Mouse (Mus musculus): ENCODE measurements around the gene Olfr1305. TPM values are rescaled to one million over a fixed set of nuclear protein-coding genes. Genes with fewer than 3 reads are reported as not detected.

The Olfr1305 gene
- not detected for total RNA-seq (2021)
- long read RNA-seq, experiment 1: 0 reads
- long read RNA-seq, experiment 2: 0 reads

- DNase-seq (ENCODE audit: low spot score in 2 of 2): no peak
These were observed at the start of gene Olfr1305 for GRCm38 (mm10) chr2:111877049-111877448. Olfr1305 (minus strand) TSS chr2:111877149.

- no peak for DNase-seq (ENCODE audit: low spot score in 2 of 2)
These were observed 39.2 kb upstream of the Olfr1305 start, which contains the start of gene Olfr1306 for GRCm38 (mm10) chr2:111916171-111916570. Olfr1306 (minus strand) TSS chr2:111916271.

GRCm38 (mm10) chr2:111820240-111820639 lies 56.7 kb downstream of the Olfr1305 start, which contains the start of gene Olfr1303:
Olfr1303 (minus strand) TSS chr2:111820340.
- no peak for DNase-seq (ENCODE audit: low spot score in 2 of 2)

Other genes starting within 250 kb of the Olfr1305 start
- not detected for gene Olfr1298, start 227.9 kb downstream of the Olfr1305 start, total RNA-seq (2021)
- not detected for gene Olfr1299, start 215.7 kb downstream of the Olfr1305 start, total RNA-seq (2021)
- gene Olfr1301, start 126.1 kb downstream of the Olfr1305 start, total RNA-seq (2021): not detected
- gene Olfr1302, start 99.7 kb downstream of the Olfr1305 start, total RNA-seq (2021): not detected
- gene Olfr1303, start 56.8 kb downstream of the Olfr1305 start, total RNA-seq (2021): not detected
- gene Olfr1306, start 39.1 kb upstream of the Olfr1305 start, total RNA-seq (2021): not detected
- gene Olfr1307, start 72.3 kb upstream of the Olfr1305 start, total RNA-seq (2021): not detected
- not detected for gene Olfr1308, start 87.8 kb upstream of the Olfr1305 start, total RNA-seq (2021)
- not detected for gene Olfr1309, start 113.1 kb upstream of the Olfr1305 start, total RNA-seq (2021)
- gene Olfr1310, start 135.6 kb upstream of the Olfr1305 start, total RNA-seq (2021): not detected
- gene Olfr1311, start 147.3 kb upstream of the Olfr1305 start, total RNA-seq (2021): not detected
- gene Olfr1312, start 173.1 kb upstream of the Olfr1305 start, total RNA-seq (2021): not detected
- not detected for gene Olfr1313, start 200.7 kb upstream of the Olfr1305 start, total RNA-seq (2021)
- gene Olfr1314, start 219.6 kb upstream of the Olfr1305 start, total RNA-seq (2021): not detected
- not detected for gene Olfr1315-ps1, start 238.3 kb upstream of the Olfr1305 start, total RNA-seq (2021)